Mouse (Mus musculus) layer of hippocampus, adult 6 months (tissue): ENCODE results near the gene Faap24. TPM values are rescaled to one million over a fixed set of nuclear protein-coding genes. Genes with fewer than 3 reads are reported as not detected.

ENCODE experiments used
- long read RNA-seq, 2 experiments: library from polyadenylated mRNA; unstranded; transcript quantifications; one replicate each; pipeline ENCODE4 v2.0.0; 2019 to 2020
- polyA plus RNA-seq: library from polyadenylated mRNA; unstranded; fragments of <200 nt; fragmentation: Nextera tagmentation; gene quantifications from 2 replicates; pipeline ENCODE4 v1.2.3, GENCODE M21; 2021

Gene Faap24
- 8.5 and 9.7 TPM in 2 replicates for polyA plus RNA-seq
- long read RNA-seq, experiment 1, transcript Faap24-201 (4 exons, 1,857 nt), result major isoform, 16 of 20 reads
- long read RNA-seq, experiment 1, partial matches to known transcripts, result 1 of 20 reads
- long read RNA-seq, experiment 1, other reads (novel, unspliced or antisense), result 2 of 20 reads
- long read RNA-seq, experiment 2, transcript Faap24-201 (4 exons, 1,857 nt), result major isoform, 74 of 78 reads
- long read RNA-seq, experiment 2, partial matches to known transcripts, result 1 of 78 reads
- long read RNA-seq, experiment 2, other reads (novel, unspliced or antisense), result 2 of 78 reads

GRCm38 (mm10) chr7:35396542-35397168 lies at the start of gene Faap24, which contains the start of gene Cep89:
Gene Faap24 (minus strand): TSS chr7:35396836.
Gene Cep89 (plus strand): TSS chr7:35397035.

Other genes starting within 250 kb of the Faap24 start
- 64.8 and 70.1 TPM in 2 replicates for gene Slc7a10, start 210.5 kb downstream of the Faap24 start, polyA plus RNA-seq
- 8.9 and 10.7 TPM in 2 replicates for gene Lrp3, start 181.3 kb downstream of the Faap24 start, polyA plus RNA-seq
- gene Gpatch1, start 78.4 kb downstream of the Faap24 start, polyA plus RNA-seq, result 14.7 and 15.1 TPM in 2 replicates
- gene Rhpn2, start 62.7 kb downstream of the Faap24 start, polyA plus RNA-seq, result 6.8 and 7.3 TPM in 2 replicates
- gene Cep89, start 199 bp upstream of the Faap24 start, polyA plus RNA-seq, result 6.3 and 6.9 TPM in 2 replicates
- not detected in 2 replicates for gene Slc7a9, start 52.0 kb upstream of the Faap24 start, polyA plus RNA-seq
- gene Tdrd12, start 140.9 kb upstream of the Faap24 start, polyA plus RNA-seq, result 0.33 and 0.55 TPM in 2 replicates
- 202 and 203 TPM in 2 replicates for gene Nudt19, start 159.5 kb upstream of the Faap24 start, polyA plus RNA-seq
- 0.01 TPM in 1 of 2 replicates, not detected in the other for gene Rgs9bp, start 188.7 kb upstream of the Faap24 start, polyA plus RNA-seq
- 8.3 and 9.3 TPM in 2 replicates for gene Ankrd27, start 189.4 kb upstream of the Faap24 start, polyA plus RNA-seq